Mouse (Mus musculus): ENCODE results near the gene Acbd6.

DNA sequence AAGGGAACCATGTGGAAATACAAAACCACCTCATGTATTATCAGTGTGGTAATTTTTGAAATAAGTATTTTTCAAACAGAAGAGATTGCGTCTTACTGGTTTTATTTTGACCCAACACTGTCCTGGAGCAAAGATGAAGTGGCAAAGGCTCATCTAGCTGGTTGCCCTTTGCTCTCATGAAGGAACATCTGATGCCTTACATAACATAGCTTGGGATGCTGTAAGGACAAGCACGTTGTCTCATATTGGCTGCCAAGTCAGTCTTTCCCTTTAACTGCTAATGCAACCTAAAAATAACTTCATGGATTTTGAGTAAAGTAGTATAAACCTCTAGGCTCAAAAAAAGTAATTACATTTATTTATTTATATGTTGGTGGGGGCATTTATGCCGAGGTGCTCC lies 38.7 kb downstream of the Acbd6 start:
- TF ChIP-seq POLR2A (IDR thresholded peaks at IDR 0.05; ENCODE audit: insufficient read depth, low read depth, low read length) (no peak), CTCF (IDR thresholded peaks at IDR 0.05; ENCODE audit: insufficient read depth, low read depth, low read length) (no peak)
